Mouse (Mus musculus) thymus, adult 2 months (tissue): Measurements from ENCODE around the gene Fbxw22. TPM values are rescaled to one million over a fixed set of nuclear protein-coding genes. Genes with fewer than 3 reads are reported as not detected.
"Not testable (repeated sequence)": the region's sequence is repeated elsewhere in the genome, so short reads cannot be mapped to it uniquely, and the experiment has no call there.

ENCODE experiments used
- DNase-seq: peaks from one replicate; pipeline ENCODE4 v3.0.0; 2021
- H3K27ac ChIP-seq: fragments of 200-500 bp; 2 replicates; pipeline ENCODE4 v1.5.1; 2012; ENCODE audit warnings: low read length, control low read depth; ENCODE audit not compliant: control insufficient read depth, insufficient read depth
- H3K27me3 ChIP-seq: fragments of 200-500 bp; 2 replicates; pipeline ENCODE4 v1.6.1; 2012; ENCODE audit warnings: mild to moderate bottlenecking, low read length, moderate library complexity, mixed read lengths; ENCODE audit not compliant: control insufficient read depth, insufficient read depth
- H3K36me3 ChIP-seq: fragments of 200-500 bp; 2 replicates; pipeline ENCODE4 v1.6.1; 2012; ENCODE audit warnings: mild to moderate bottlenecking, low read length, moderate library complexity; ENCODE audit not compliant: control insufficient read depth, insufficient read depth
- H3K4me1 ChIP-seq: fragments of 200-500 bp; replicated peaks from 2 replicates; pipeline ENCODE4 v1.6.1; 2012; ENCODE audit warnings: low read length; ENCODE audit not compliant: control insufficient read depth, insufficient read depth
- H3K4me3 ChIP-seq: fragments of 200-500 bp; 2 replicates; pipeline ENCODE4 v1.5.1; 2012; ENCODE audit warnings: mild to moderate bottlenecking, low read length, control low read depth, moderate library complexity; ENCODE audit not compliant: control insufficient read depth, insufficient read depth
- CTCF ChIP-seq: fragments of 200-500 bp; IDR thresholded peaks from 2 replicates; pipeline ENCODE4 v1.5.1; 2012; ENCODE audit warnings: mild to moderate bottlenecking, control low read depth, low read length, moderate library complexity, borderline replicate concordance; ENCODE audit not compliant: control insufficient read depth, poor library complexity, insufficient read depth; ENCODE audit errors: extremely low read depth
- POLR2A ChIP-seq: fragments of 200-500 bp; IDR thresholded peaks from 2 replicates; pipeline ENCODE4 v1.6.1; 2012; ENCODE audit warnings: mild to moderate bottlenecking, low read length, control low read depth, moderate library complexity; ENCODE audit not compliant: control insufficient read depth, poor library complexity, insufficient read depth; ENCODE audit errors: extremely low read depth
- WGBS: fragments of 180-500 bp; shearing (Covaris S2); methylation state at CpG from one replicate; pipeline ENCODE4 v1.1.7; 2018; 5-methylcytosine and 5-hydroxymethylcytosine counted together
- polyA plus RNA-seq: library from polyadenylated mRNA; depleted of rRNA; stranded (reverse); fragments of >200 nt; gene quantifications from 2 replicates; pipeline ENCODE4 v1.2.3, GENCODE M21; 2012; rRNA removed

Fbxw22 gene
- polyA plus RNA-seq, result not detected in 2 replicates

- H3K4me3 ChIP-seq, H3K27me3 ChIP-seq, DNase-seq, H3K27ac ChIP-seq, H3K36me3 ChIP-seq, H3K4me1 ChIP-seq: not testable (repeated sequence)
- 67% methylated on average over 4 of the region's 4 CpGs for WGBS
Measured at GRCm38 (mm10) chr9:109404196-109404595, at the start of gene Fbxw22. Gene Fbxw22, minus strand, starts transcription at chr9:109404296.

- no peak for TF ChIP-seq POLR2A
- TF ChIP-seq CTCF, result no peak
- DNase-seq, result no peak
- H3K27ac ChIP-seq, result no peak within 1 kb of the TSS
- no peaks in the 10 kb centered on the region for H3K27me3 ChIP-seq
- no peak within 1 kb of the TSS for H3K4me3 ChIP-seq
- H3K36me3 ChIP-seq, result no peaks in the 10 kb centered on the region
- H3K4me1 ChIP-seq, result no peaks in the 10 kb centered on the region
Measured at GRCm38 (mm10) chr9:109449040-109449439, 44.9 kb upstream of the Fbxw22 start, which contains the start of gene Fbxw16. Gene Fbxw16, minus strand, starts transcription at chr9:109449140.

- Histone ChIP-seq H3K4me3 (no peak overlapping the region), H3K27me3 (no peaks in the 10 kb centered on the region), H3K4me1 (no peaks in the 10 kb centered on the region), H3K27ac (no peak overlapping the region), H3K36me3 (no peaks in the 10 kb centered on the region)
- DNase-seq, result no peak
- TF ChIP-seq POLR2A, result no peak
- TF ChIP-seq CTCF, result no peak
- WGBS, result 96% methylated on average over 1 of the region's 1 CpGs
Measured at GRCm38 (mm10) chr9:109432956-109433355, 28.9 kb upstream of the Fbxw22 start.

DNA sequence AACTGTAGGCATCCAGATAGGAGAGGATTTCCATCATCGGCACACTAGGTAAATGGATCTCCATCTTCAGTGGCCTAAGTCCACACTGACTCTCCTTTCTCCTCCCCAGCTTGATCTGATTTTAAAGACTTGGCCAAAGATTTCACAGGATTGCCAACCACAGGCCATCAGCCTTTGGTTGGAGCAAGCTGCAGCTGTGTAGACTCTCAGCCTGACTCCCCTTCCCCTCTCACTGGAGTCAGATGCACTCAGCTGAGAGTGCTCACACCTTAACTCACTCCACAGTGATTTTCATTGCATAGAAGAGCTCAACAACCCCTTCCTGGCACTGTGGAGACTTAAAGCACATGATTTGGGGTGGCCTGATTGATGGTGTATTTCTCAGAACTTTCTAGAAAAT lies 64.5 kb downstream of the Fbxw22 start, which contains the start of gene Fbxw28:
TSS of gene Fbxw28 (minus strand) at position 101 of the 400 bp plus-strand sequence.
- WGBS, result 100% methylated on average over 1 of the region's 1 CpGs
- not testable (repeated sequence) for H3K4me1 ChIP-seq, H3K27me3 ChIP-seq, H3K4me3 ChIP-seq, H3K27ac ChIP-seq, H3K36me3 ChIP-seq, DNase-seq

Other genes starting within 250 kb of the Fbxw22 start
- gene Fbxw21, start 242.3 kb downstream of the Fbxw22 start, polyA plus RNA-seq, result not detected in 2 replicates
- 0.07 TPM in 1 of 2 replicates, not detected in the other for gene Fbxw13, start 208.3 kb downstream of the Fbxw22 start, polyA plus RNA-seq
- gene Fbxw20, start 169.5 kb downstream of the Fbxw22 start, polyA plus RNA-seq, result not detected in 2 replicates
- gene Fbxw14, start 116.6 kb downstream of the Fbxw22 start, polyA plus RNA-seq, result not detected in 2 replicates
- gene Fbxw28, start 64.6 kb downstream of the Fbxw22 start, polyA plus RNA-seq, result not detected in 2 replicates
- gene Fbxw16, start 44.8 kb upstream of the Fbxw22 start, polyA plus RNA-seq, result not detected in 2 replicates
- gene Fbxw19, start 91.6 kb upstream of the Fbxw22 start, polyA plus RNA-seq, result not detected in 2 replicates
- gene Fbxw15, start 164.0 kb upstream of the Fbxw22 start, polyA plus RNA-seq, result not detected in 2 replicates
- gene Fbxw24, start 221.8 kb upstream of the Fbxw22 start, polyA plus RNA-seq, result 0.08 TPM in 1 of 2 replicates, not detected in the other